Mouse (Mus musculus): ENCODE data around the gene Slc19a2. TPM values are rescaled to one million over a fixed set of nuclear protein-coding genes. Genes with fewer than 3 reads are reported as not detected.

Slc19a2 gene
- polyA plus RNA-seq, 2 experiments: 9.7 to 10.0 TPM

- 0 out of 2 replicates have a peak, but pooled peaks cover 4% of the 10 kb centered on the region for H3K27me3 ChIP-seq (ENCODE audit: control insufficient read depth, insufficient read depth, low read length)
- H3K9ac ChIP-seq (ENCODE audit: low read depth, low read length, severe bottlenecking): no peak overlapping the region
- DNase-seq (ENCODE audit: low spot score) (no peak), ATAC-seq (ENCODE audit: low FRiP score, low read depth) (no peak)
- no peaks in the 10 kb centered on the region for H3K9me3 ChIP-seq (ENCODE audit: control insufficient read depth, low read length)
- TF ChIP-seq POLR2A (IDR thresholded peaks at IDR 0.05; ENCODE audit: borderline replicate concordance, extremely low read depth, insufficient read depth, insufficient read length): no peak
- 86% methylated on average over 1 of the region's 1 CpGs for WGBS
- H3K4me2 ChIP-seq (replicated peaks; ENCODE audit: low read depth, low read length, severe bottlenecking): no peak overlapping the region
- H3K27ac ChIP-seq (replicated peaks; ENCODE audit: low read depth, low read length): no peak overlapping the region
- H3K36me3 ChIP-seq (ENCODE audit: control insufficient read depth, insufficient read depth, low read length): no peaks in the 10 kb centered on the region
- peaks cover 14% of the 10 kb centered on the region for H3K4me1 ChIP-seq (ENCODE audit: control insufficient read depth, insufficient read depth, low read length)
- H3K4me3 ChIP-seq (replicated peaks; ENCODE audit: low read length): no peak overlapping the region
Observed at GRCm38 (mm10) chr1:164251438-164251837, 2.6 kb downstream of the Slc19a2 start.

GRCm38 (mm10) chr1:164252551-164252950 lies 3.7 kb downstream of the Slc19a2 start:
- TF ChIP-seq POLR2A (IDR thresholded peaks at IDR 0.05; ENCODE audit: borderline replicate concordance, extremely low read depth, insufficient read depth, insufficient read length): no peak
- ATAC-seq (ENCODE audit: low FRiP score, low read depth) (no peak), DNase-seq (ENCODE audit: low spot score) (no peak)
- Histone ChIP-seq H3K27ac (replicated peaks; ENCODE audit: low read depth, low read length) (no peak overlapping the region), H3K4me3 (replicated peaks; ENCODE audit: low read length) (no peak overlapping the region), H3K9ac (ENCODE audit: low read depth, low read length, severe bottlenecking) (no peak overlapping the region), H3K27me3 (ENCODE audit: control insufficient read depth, insufficient read depth, low read length) (0 out of 2 replicates have a peak, but pooled peaks cover 4% of the 10 kb centered on the region), H3K4me2 (replicated peaks; ENCODE audit: low read depth, low read length, severe bottlenecking) (no peak overlapping the region), H3K4me1 (ENCODE audit: control insufficient read depth, insufficient read depth, low read length) (peaks cover 14% of the 10 kb centered on the region), H3K9me3 (ENCODE audit: control insufficient read depth, low read length) (no peaks in the 10 kb centered on the region), H3K36me3 (ENCODE audit: control insufficient read depth, insufficient read depth, low read length) (no peaks in the 10 kb centered on the region)
- WGBS: 67% methylated on average over 5 of the region's 5 CpGs

GRCm38 (mm10) chr1:164254836-164255235 lies 6.0 kb downstream of the Slc19a2 start:
- DNase-seq (ENCODE audit: low spot score) (no peak), ATAC-seq (ENCODE audit: low FRiP score, low read depth) (no peak)
- Histone ChIP-seq H3K36me3 (ENCODE audit: control insufficient read depth, insufficient read depth, low read length) (no peaks in the 10 kb centered on the region), H3K4me3 (replicated peaks; ENCODE audit: low read length) (no peak overlapping the region), H3K27ac (replicated peaks; ENCODE audit: low read depth, low read length) (no peak overlapping the region), H3K4me2 (replicated peaks; ENCODE audit: low read depth, low read length, severe bottlenecking) (no peak overlapping the region), H3K4me1 (ENCODE audit: control insufficient read depth, insufficient read depth, low read length) (peaks cover 6% of the 10 kb centered on the region), H3K9me3 (ENCODE audit: control insufficient read depth, low read length) (no peaks in the 10 kb centered on the region), H3K27me3 (ENCODE audit: control insufficient read depth, insufficient read depth, low read length) (0 out of 2 replicates have a peak, but pooled peaks cover 4% of the 10 kb centered on the region), H3K9ac (ENCODE audit: low read depth, low read length, severe bottlenecking) (no peak overlapping the region)
- WGBS: 89% methylated on average over 3 of the region's 3 CpGs
- TF ChIP-seq POLR2A (IDR thresholded peaks at IDR 0.05; ENCODE audit: borderline replicate concordance, extremely low read depth, insufficient read depth, insufficient read length): no peak

GRCm38 (mm10) chr1:164260171-164261028 lies 11.6 kb downstream of the Slc19a2 start:
- no peaks in the 10 kb centered on the region for H3K27me3 ChIP-seq (ENCODE audit: control insufficient read depth, insufficient read depth, low read length)
- no peak for ATAC-seq (ENCODE audit: low FRiP score, low read depth)
- H3K4me3 ChIP-seq (replicated peaks; ENCODE audit: low read length): no peak overlapping the region
- H3K9ac ChIP-seq (ENCODE audit: low read depth, low read length, severe bottlenecking): no peak overlapping the region
- TF ChIP-seq POLR2A (IDR thresholded peaks at IDR 0.05; ENCODE audit: borderline replicate concordance, extremely low read depth, insufficient read depth, insufficient read length): no peak
- no peak overlapping the region for H3K27ac ChIP-seq (replicated peaks; ENCODE audit: low read depth, low read length)
- H3K9me3 ChIP-seq (ENCODE audit: control insufficient read depth, low read length): no peaks in the 10 kb centered on the region
- H3K36me3 ChIP-seq (ENCODE audit: control insufficient read depth, insufficient read depth, low read length): peaks cover 28% of the 10 kb centered on the region
- whole genome bisulfite sequencing: 75% methylated on average over 16 of the region's 16 CpGs
- no peak overlapping the region for H3K4me2 ChIP-seq (replicated peaks; ENCODE audit: low read depth, low read length, severe bottlenecking)
- no peaks in the 10 kb centered on the region for H3K4me1 ChIP-seq (ENCODE audit: control insufficient read depth, insufficient read depth, low read length)
- no peak for DNase-seq (ENCODE audit: low spot score)

GRCm38 (mm10) chr1:164261553-164261952 lies 12.7 kb downstream of the Slc19a2 start:
- WGBS: 86% methylated on average over 7 of the region's 7 CpGs
- no peak for ATAC-seq (ENCODE audit: low FRiP score, low read depth)
- H3K4me3 ChIP-seq (replicated peaks; ENCODE audit: low read length): no peak overlapping the region

More at GRCm38 (mm10) chr1:164261553-164261952, 12.7 kb downstream of the Slc19a2 start:
- H3K4me2 ChIP-seq (replicated peaks; ENCODE audit: low read depth, low read length, severe bottlenecking): no peak overlapping the region
- no peak overlapping the region for H3K9ac ChIP-seq (ENCODE audit: low read depth, low read length, severe bottlenecking)
- H3K27me3 ChIP-seq (ENCODE audit: control insufficient read depth, insufficient read depth, low read length): no peaks in the 10 kb centered on the region
- TF ChIP-seq POLR2A (IDR thresholded peaks at IDR 0.05; ENCODE audit: borderline replicate concordance, extremely low read depth, insufficient read depth, insufficient read length): no peak
- H3K9me3 ChIP-seq (ENCODE audit: control insufficient read depth, low read length): no peaks in the 10 kb centered on the region
- no peaks in the 10 kb centered on the region for H3K4me1 ChIP-seq (ENCODE audit: control insufficient read depth, insufficient read depth, low read length)
- H3K27ac ChIP-seq (replicated peaks; ENCODE audit: low read depth, low read length): no peak overlapping the region
- no peak for DNase-seq (ENCODE audit: low spot score)
- peaks cover 28% of the 10 kb centered on the region for H3K36me3 ChIP-seq (ENCODE audit: control insufficient read depth, insufficient read depth, low read length)

Measured in limb, embryonic 14.5 days (tissue).